8 mouse cellular contexts compared by ENCODE assay signal in the genomic region with DNA sequence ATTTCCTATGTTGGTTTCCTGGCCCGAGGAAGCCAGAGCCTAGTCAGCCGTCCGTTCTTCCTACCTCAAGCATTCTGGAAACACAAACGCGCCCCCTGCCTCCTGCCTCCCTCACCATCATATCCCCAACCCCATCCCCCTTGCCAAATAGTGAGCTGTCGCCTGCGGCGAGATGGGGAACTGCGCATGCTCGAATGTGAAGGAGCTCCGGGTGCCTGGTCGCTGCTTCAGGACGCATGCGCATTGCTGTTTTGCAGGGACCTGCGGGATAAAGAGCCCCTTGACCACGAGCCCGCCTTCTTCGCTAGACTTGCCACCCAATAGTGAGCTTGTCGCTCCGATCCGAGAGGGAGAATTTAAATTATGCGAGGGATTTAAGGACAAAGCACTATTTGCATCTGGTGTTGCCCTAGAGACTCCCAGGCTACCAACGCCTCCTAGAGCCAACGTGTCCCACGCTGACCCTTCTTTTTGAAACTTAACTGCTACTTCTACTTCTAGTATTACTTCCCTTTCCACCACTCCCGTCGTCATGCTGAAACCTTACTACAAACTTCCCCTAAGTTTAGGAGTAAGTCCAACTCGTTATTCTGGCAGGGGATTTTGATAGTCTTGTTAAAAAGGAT. TPM values are rescaled to one million over a fixed set of nuclear protein-coding genes. Genes with fewer than 3 reads are reported as not detected.
DNase-seq lines count a peak whose midpoint lies in the region; ATAC-seq and TF ChIP-seq lines count a peak whose summit lies in the region.

No protein-coding gene starts in this region.

- H3K27ac ChIP-seq in heart, embryonic 14.5 days (replicated peaks in 1 of 2; ENCODE audit: control insufficient read depth in 1 of 2, insufficient read depth in 1 of 2, low read depth in 2 of 2, low read length in 2 of 2) = peak overlapping the region; percentile 96 to 97
- H3K27ac ChIP-seq in liver, embryonic 11.5 days (ENCODE audit: low read depth, low read length) = peak overlapping the region; percentile 90

- DNase-seq in CD8-positive naive resting alpha-beta T cell, adult 2 months (ENCODE audit: low read depth in 2 of 2, low spot score in 2 of 2) = peak; percentile 82 to 85
- peak; percentile 91 for DNase-seq in c-Kit-negative CD71-positive TER-119-positive erythroid progenitor cells, embryonic 14.5 days (ENCODE audit: low read depth, low spot score)
- peak; percentile 92 for DNase-seq in fibroblast of lung, adult 2 months (ENCODE audit: low read depth)
- DNase-seq in kidney, postnatal 10 days = peak; percentile 97
- DNase-seq in liver, embryonic 11.5 days (ENCODE audit: low spot score) = peak; percentile 94
- DNase-seq in spleen, postnatal 4 days (ENCODE audit: low spot score in 2 of 2) = peak; percentile 93 to 97

- peak overlapping the region; percentile 67 to 68 for H3K4me3 ChIP-seq in heart, embryonic 14.5 days (ENCODE audit: control insufficient read depth in 1 of 2, insufficient read depth in 1 of 2, low read depth in 1 of 2, low read length in 2 of 2)
- H3K4me3 ChIP-seq in liver, embryonic 11.5 days (ENCODE audit: low read depth, low read length) = peak overlapping the region; percentile 79
- peak overlapping the region; percentile 62 for H3K4me3 ChIP-seq in myocyte

- peak overlapping the region; percentile 82 for H3K4me2 ChIP-seq in heart, embryonic 14.5 days (ENCODE audit: low read length)
- H3K4me2 ChIP-seq in liver, embryonic 11.5 days = peak overlapping the region; percentile 83
- peak overlapping the region; percentile 90 for H3K4me2 ChIP-seq in myocyte (ENCODE audit: low read depth)

- ATAC-seq in heart, embryonic 14.5 days (ENCODE audit: insufficient number of reproducible peaks, insufficient read depth, low FRiP score, low read depth) = peak; percentile 87
- ATAC-seq in liver, embryonic 11.5 days (replicated peaks; ENCODE audit: low FRiP score) = peak; percentile 86

- peak; percentile 56 for TF ChIP-seq POLR2A in myocyte (IDR thresholded peaks at IDR 0.05; ENCODE audit: insufficient read length, low read depth)

- peaks cover 49% of the 10 kb centered on the region for H3K79me2 ChIP-seq in myocyte (ENCODE audit: control insufficient read depth, insufficient read depth)

- H3K9ac ChIP-seq in heart, embryonic 14.5 days (ENCODE audit: low read length) = peak overlapping the region; percentile 83
- H3K9ac ChIP-seq in liver, embryonic 11.5 days (ENCODE audit: low read depth, low read length) = peak overlapping the region; percentile 83

- peaks cover 3 to 18% of the 10 kb centered on the region in 2 experiments; a peak in 3 of 4 replicates for H3K4me1 ChIP-seq in heart, embryonic 14.5 days (ENCODE audit: control insufficient read depth in 2 of 2, insufficient read depth in 2 of 2, low read length in 2 of 2)
- H3K4me1 ChIP-seq in liver, embryonic 11.5 days (replicated peaks; ENCODE audit: control insufficient read depth, insufficient read depth, low read length) = peaks cover 16% of the 10 kb centered on the region

- peak overlapping the region; percentile 40 for H3ac ChIP-seq in myocyte (ENCODE audit: control insufficient read depth, insufficient read length)

- no peaks in the 10 kb centered on the region for H3K9me3 ChIP-seq in heart, embryonic 14.5 days (ENCODE audit: control insufficient read depth, low read length)
- H3K9me3 ChIP-seq in liver, embryonic 11.5 days (ENCODE audit: control insufficient read depth, low read length) = no peaks in the 10 kb centered on the region

- WGBS in heart, embryonic 14.5 days = 0% methylated on average over 28 of the region's 28 CpGs
- under 1% methylated on average over 28 of the region's 28 CpGs for WGBS in liver, embryonic 11.5 days

- 0 out of 2 replicates have a peak, but pooled peaks cover 7% of the 10 kb centered on the region for H3K36me3 ChIP-seq in heart, embryonic 14.5 days (ENCODE audit: control insufficient read depth, insufficient read depth, low read length)
- H3K36me3 ChIP-seq in liver, embryonic 11.5 days (ENCODE audit: control insufficient read depth, insufficient read depth, low read length) = no peaks in the 10 kb centered on the region
- peaks cover 7% of the 10 kb centered on the region for H3K36me3 ChIP-seq in myocyte (ENCODE audit: control insufficient read depth, insufficient read depth)

- H3K27me3 ChIP-seq in heart, embryonic 14.5 days (ENCODE audit: control insufficient read depth, insufficient read depth, low read length) = no peaks in the 10 kb centered on the region
- peaks cover 3% of the 10 kb centered on the region; the same call in 1 of the 2 replicates for H3K27me3 ChIP-seq in liver, embryonic 11.5 days (replicated peaks; ENCODE audit: control insufficient read depth, insufficient read depth, low read length)
- H3K27me3 ChIP-seq in myocyte (ENCODE audit: control insufficient read depth, insufficient read depth, insufficient read length) = no peaks in the 10 kb centered on the region

TF ChIP-seq in myocyte, 11 proteins besides CTCF, POLR2A, EP300 and RAD21:
- TF ChIP-seq E2F4 (IDR thresholded peaks at IDR 0.05; ENCODE audit: insufficient read depth) (peak; percentile 60), USF1 (IDR thresholded peaks at IDR 0.05; ENCODE audit: low read depth) (no peak)

RNA-seq across cellular contexts. Expression of gene Spop, which starts 0.8 kb away (rescaled TPM):
- 81.6 and 89.6 TPM in 2 replicates for polyA plus RNA-seq in heart, embryonic 14.5 days (2014; fragmentation: Nextera tagmentation; extraction: Ambion mirVana)
- polyA plus RNA-seq in liver, embryonic 11.5 days (2014; fragmentation: Nextera tagmentation; extraction: Ambion mirVana) = 88.1 and 92.4 TPM in 2 replicates
- polyA plus RNA-seq in myocyte (2012; fragmentation: generic; extraction: Trizol) = 54.8 TPM

RNA-seq across cellular contexts. Expression of gene Slc35b1, which starts 30.2 kb away (rescaled TPM):
- polyA plus RNA-seq in heart, embryonic 14.5 days (2014; fragmentation: Nextera tagmentation; extraction: Ambion mirVana) = 74.6 and 75.4 TPM in 2 replicates
- 78.8 and 86.8 TPM in 2 replicates for polyA plus RNA-seq in liver, embryonic 11.5 days (2014; fragmentation: Nextera tagmentation; extraction: Ambion mirVana)
- 66.7 TPM for polyA plus RNA-seq in myocyte (2012; fragmentation: generic; extraction: Trizol)

Comparison
In these comparisons a context has a peak if more than half of its experiments do, and no peak if none do; other contexts are left out.
1. Peak in every context shown above with its lines: DNase-seq, ATAC-seq, H3K4me3 ChIP-seq and H3K27ac ChIP-seq.